Mouse (Mus musculus) inflammation-experienced regulatory T-cells, adult 6 months (primary cell): ENCODE results near the gene Atf6. TPM values are rescaled to one million over a fixed set of nuclear protein-coding genes. Genes with fewer than 3 reads are reported as not detected.
A peak's percentile ranks its signal among the peaks of the same experiment; 100 is the strongest.

Experiments
- ATAC-seq: one replicate; pipeline ENCODE4 v1.8.0; 2017
- polyA plus RNA-seq, 3 experiments: library from polyadenylated mRNA; unstranded; fragments of 100-300 nt; shearing (Covaris generic); gene quantifications; one replicate each; pipeline ENCODE4 v1.2.1; 2017

Gene Atf6
- polyA plus RNA-seq, 3 experiments from 2014 or later = 7.0 to 10.8 (median 9.6) TPM

GRCm38 (mm10) chr1:170882915-170883485 lies 15.4 kb upstream of the Atf6 start:
- no peak for ATAC-seq

- no peak for ATAC-seq
These were observed 9.3 kb upstream of the Atf6 start for GRCm38 (mm10) chr1:170876906-170877305.

- ATAC-seq = no peak
These were observed 8.1 kb upstream of the Atf6 start for GRCm38 (mm10) chr1:170875676-170876075.

GRCm38 (mm10) chr1:170871961-170872360 lies 4.4 kb upstream of the Atf6 start:
- no peak for ATAC-seq

GRCm38 (mm10) chr1:170871402-170871801 lies 3.8 kb upstream of the Atf6 start:
- ATAC-seq = no peak

- ATAC-seq = no peak
These were observed 1.3 kb upstream of the Atf6 start for GRCm38 (mm10) chr1:170868905-170869283.

- peak; percentile 42 for ATAC-seq
These were observed 735 bp upstream of the Atf6 start for GRCm38 (mm10) chr1:170868107-170868904.

GRCm38 (mm10) chr1:170866992-170867690 lies 430 bp downstream of the Atf6 start:
- ATAC-seq = no peak

- ATAC-seq = no peak
These were observed 2.2 kb downstream of the Atf6 start for GRCm38 (mm10) chr1:170865406-170865805.

GRCm38 (mm10) chr1:170864754-170865153 lies 2.8 kb downstream of the Atf6 start:
- no peak for ATAC-seq

- ATAC-seq = no peak
These were observed 3.3 kb downstream of the Atf6 start for GRCm38 (mm10) chr1:170864234-170864633.

GRCm38 (mm10) chr1:170863033-170863432 lies 4.5 kb downstream of the Atf6 start:
- peak; percentile 64 for ATAC-seq

GRCm38 (mm10) chr1:170862435-170862717 lies 5.2 kb downstream of the Atf6 start:
- no peak for ATAC-seq

GRCm38 (mm10) chr1:170861671-170862434 lies 5.7 kb downstream of the Atf6 start:
- ATAC-seq = peak; percentile 59

GRCm38 (mm10) chr1:170858872-170859271 lies 8.7 kb downstream of the Atf6 start:
- no peak for ATAC-seq

- no peak for ATAC-seq
These were observed 10.2 kb downstream of the Atf6 start for GRCm38 (mm10) chr1:170857369-170857768.

GRCm38 (mm10) chr1:170855056-170855760 lies 12.4 kb downstream of the Atf6 start:
- ATAC-seq = no peak

GRCm38 (mm10) chr1:170853604-170854003 lies 14.0 kb downstream of the Atf6 start:
- peak; percentile 77 for ATAC-seq

- ATAC-seq = no peak
These were observed 16.6 kb downstream of the Atf6 start for GRCm38 (mm10) chr1:170850637-170851624.

GRCm38 (mm10) chr1:170850007-170850406 lies 17.6 kb downstream of the Atf6 start:
- ATAC-seq = no peak
